Mouse (Mus musculus) cortical plate, adult 2 months (tissue): ENCODE data around the gene Mboat1.

ENCODE experiments used
- CTCF ChIP-seq: fragments of 200-500 bp; IDR thresholded peaks from 2 replicates; pipeline ENCODE4 v1.5.1; 2011; ENCODE audit warnings: mild to moderate bottlenecking, control low read depth, low read length; ENCODE audit not compliant: insufficient read depth; ENCODE audit errors: extremely low read depth
- POLR2A ChIP-seq: fragments of 200-500 bp; IDR thresholded peaks from 2 replicates; pipeline ENCODE4 v1.6.1; 2011; ENCODE audit warnings: mild to moderate bottlenecking, low read length, control low read depth; ENCODE audit not compliant: insufficient read depth; ENCODE audit errors: extremely low read depth

DNA sequence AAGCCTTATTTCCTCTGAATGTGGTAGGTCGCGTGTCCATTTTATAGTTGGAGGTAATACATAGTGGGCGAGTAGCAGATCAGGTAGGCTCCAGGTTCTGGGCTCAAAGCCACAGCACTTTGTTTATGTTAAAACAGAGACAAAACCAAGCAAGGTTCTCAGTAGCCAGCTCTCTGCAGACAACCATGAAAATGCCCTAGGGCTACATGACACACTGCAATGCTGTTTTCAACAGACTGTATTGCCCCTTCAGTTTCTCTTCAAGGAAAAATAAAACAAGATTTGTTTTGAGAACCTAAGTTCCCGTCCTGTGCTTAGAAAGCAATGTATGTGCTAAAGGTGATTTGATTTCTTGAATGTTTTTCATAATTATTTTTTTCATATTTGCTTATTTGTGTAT is 31.2 kb downstream of the Mboat1 start:
- TF ChIP-seq CTCF = no peak
- no peak for TF ChIP-seq POLR2A
